Mouse (Mus musculus): Measurements from ENCODE around the gene Tsc2. TPM values are rescaled to one million over a fixed set of nuclear protein-coding genes. Genes with fewer than 3 reads are reported as not detected.

Tsc2 gene
- polyA plus RNA-seq (2012; fragmentation: generic; extraction: Trizol), result 100 to 1,000 TPM in 1 of 2 experiments, 10 to 100 TPM in 1; 78.3 to 110 TPM

DNA sequence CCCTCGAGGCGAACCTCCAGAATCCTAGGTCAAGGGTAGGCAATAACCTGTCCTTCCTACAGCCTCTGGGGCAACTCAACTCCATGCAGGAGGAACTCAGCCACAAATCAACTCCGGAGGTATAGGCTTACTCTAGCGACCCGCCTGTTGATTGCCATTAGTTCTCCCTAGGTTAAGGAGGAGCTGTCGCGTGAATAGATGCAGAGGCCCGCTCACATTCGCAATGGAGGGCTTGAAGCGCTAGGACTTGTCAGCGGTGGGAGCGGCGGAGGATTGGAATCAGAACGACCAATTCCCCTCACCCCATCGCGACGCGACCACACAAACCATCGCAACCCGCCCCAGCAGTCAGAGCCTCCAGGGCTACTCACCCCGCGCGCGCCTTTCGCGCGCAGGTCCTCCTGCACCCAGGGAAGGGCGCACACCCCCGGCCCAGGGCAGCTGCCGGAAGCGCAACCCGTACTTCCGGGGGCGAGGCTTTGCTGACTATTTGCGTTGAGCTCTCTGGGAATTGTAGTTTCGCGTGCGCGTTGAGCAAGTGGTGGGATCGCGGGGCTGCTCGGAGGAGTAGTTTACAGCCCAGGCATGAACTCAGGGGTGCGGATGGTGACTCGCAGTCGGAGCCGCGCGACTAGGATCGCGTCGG lies at the start of gene Tsc2, which contains the start of gene Nthl1:
Gene Tsc2 (minus strand): TSS at position 464 of the 646 bp plus-strand sequence.
Gene Nthl1 (plus strand): TSS at position 514 of the 646 bp plus-strand sequence.

GRCm38 (mm10) chr17:24669545-24670245 lies 37.3 kb upstream of the Tsc2 start, which contains the start of gene Zfp598:
Gene Zfp598, plus strand, starts transcription at chr17:24669687.

GRCm38 (mm10) chr17:24658017-24658758 lies 25.8 kb upstream of the Tsc2 start, which contains the start of gene Npw:
Gene Npw, minus strand, starts transcription at chr17:24658457.

DNA sequence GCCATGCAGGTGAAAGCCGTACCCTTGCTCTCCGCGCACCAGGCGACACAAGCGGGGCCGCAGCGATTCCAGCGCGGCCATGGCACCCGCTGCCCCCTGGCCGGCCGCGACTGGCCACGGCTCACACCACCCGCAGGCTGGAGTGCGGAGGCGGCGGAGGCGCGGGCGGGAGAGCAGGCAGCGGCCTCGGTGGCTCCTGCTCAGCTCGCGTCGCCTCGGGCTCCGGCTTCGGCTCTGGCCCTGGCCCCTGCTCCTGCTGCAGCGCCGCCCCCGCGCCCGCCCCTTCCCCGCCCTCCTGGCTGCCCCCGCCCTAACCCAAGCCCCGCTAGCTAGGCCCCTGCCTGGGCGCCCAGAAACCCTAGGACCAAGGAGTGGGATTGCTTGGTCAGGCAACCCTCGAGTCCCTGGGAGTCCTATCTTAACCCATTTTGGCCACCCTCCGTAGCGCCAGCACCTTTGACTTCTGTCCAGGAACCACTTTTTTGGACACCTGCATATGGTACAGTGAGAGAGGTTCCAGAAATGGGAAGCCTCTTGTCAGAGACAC lies 17.7 kb upstream of the Tsc2 start, which contains the start of gene Slc9a3r2:
Gene Slc9a3r2 (minus strand): TSS at position 258 of the 547 bp plus-strand sequence.

DNA sequence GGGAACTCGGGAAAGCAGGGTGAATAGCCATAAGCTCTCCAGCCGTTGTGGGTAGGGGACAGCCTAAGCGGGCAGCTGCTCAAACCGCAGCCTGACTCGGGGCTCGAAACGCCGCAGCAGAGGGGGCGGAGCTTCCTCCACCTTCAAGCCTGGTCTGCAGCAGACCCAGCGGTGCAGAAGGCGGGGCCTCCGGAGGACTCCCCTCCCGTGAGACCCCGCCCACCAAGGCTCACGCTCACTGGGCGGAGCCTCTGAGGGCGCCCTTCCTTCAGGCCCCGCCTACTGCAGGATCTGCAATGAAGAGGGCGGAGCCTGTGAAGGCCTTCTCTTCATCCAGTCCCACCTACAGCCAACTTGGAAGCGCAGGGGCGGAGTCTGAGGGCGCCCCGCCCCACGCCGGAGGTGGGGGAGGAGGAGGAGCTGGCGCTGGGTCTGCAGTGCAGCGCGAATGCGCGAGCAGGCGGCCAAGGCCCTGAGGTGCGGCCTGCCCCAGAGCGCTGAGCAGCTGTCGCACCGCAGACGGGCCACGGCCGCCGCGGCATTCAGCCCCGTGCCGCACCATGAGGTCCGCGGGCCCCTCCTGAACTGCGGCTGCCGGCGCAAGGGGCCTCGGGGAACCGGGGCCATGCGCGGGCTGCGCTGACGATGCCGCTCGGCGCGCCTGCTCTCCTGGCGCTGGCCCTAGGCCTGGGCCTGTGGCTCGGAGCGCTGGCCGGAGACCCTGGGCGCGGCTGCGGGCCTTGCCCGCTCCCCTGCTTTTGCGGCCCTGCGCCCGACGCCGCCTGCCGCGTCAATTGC lies 82.6 kb downstream of the Tsc2 start, which contains the start of gene Pkd1:
Gene Pkd1 (plus strand): TSS at position 217 of the 798 bp plus-strand sequence.

Other genes starting within 250 kb of the Tsc2 start
- 10 to 100 TPM; 74.1 to 82.9 TPM for gene Rnps1, start 218.1 kb downstream of the Tsc2 start, polyA plus RNA-seq (2012; fragmentation: generic; extraction: Trizol)
- 100 to 1,000 TPM in 1 of 2 experiments, 10 to 100 TPM in 1; 64.8 to 150 TPM for gene Eci1, start 206.0 kb downstream of the Tsc2 start, polyA plus RNA-seq (2012; fragmentation: generic; extraction: Trizol)
- gene Dnase1l2, start 189.5 kb downstream of the Tsc2 start, polyA plus RNA-seq (2012; fragmentation: generic; extraction: Trizol), result 1 to 10 TPM in 1 of 2 experiments, under 1 TPM in 1; 0.20 to 3.1 TPM
- gene E4f1, start 162.3 kb downstream of the Tsc2 start, polyA plus RNA-seq (2012; fragmentation: generic; extraction: Trizol), result 10 to 100 TPM in 1 of 2 experiments, 1 to 10 TPM in 1; 9.2 to 27.4 TPM
- gene Pgp, start 162.2 kb downstream of the Tsc2 start, polyA plus RNA-seq (2012; fragmentation: generic; extraction: Trizol), result 10 to 100 TPM; 31.3 to 84.9 TPM
- gene Bricd5, start 158.7 kb downstream of the Tsc2 start, polyA plus RNA-seq (2012; fragmentation: generic; extraction: Trizol), result under 1 TPM; 0.07 to 0.13 TPM
- gene Mlst8, start 153.6 kb downstream of the Tsc2 start, polyA plus RNA-seq (2012; fragmentation: generic; extraction: Trizol), result 10 to 100 TPM; 11.5 to 32.9 TPM
- under 1 TPM; 0.26 to 0.51 TPM for gene Caskin1, start 144.0 kb downstream of the Tsc2 start, polyA plus RNA-seq (2012; fragmentation: generic; extraction: Trizol)
- 100 to 1,000 TPM in 1 of 2 experiments, 10 to 100 TPM in 1; 68.5 to 103 TPM for gene Traf7, start 104.7 kb downstream of the Tsc2 start, polyA plus RNA-seq (2012; fragmentation: generic; extraction: Trizol)
- gene Rab26, start 98.4 kb downstream of the Tsc2 start, polyA plus RNA-seq (2012; fragmentation: generic; extraction: Trizol), result under 1 TPM; 0.11 to 0.22 TPM
- gene Pkd1, start 82.8 kb downstream of the Tsc2 start, polyA plus RNA-seq (2012; fragmentation: generic; extraction: Trizol), result 10 to 100 TPM in 1 of 2 experiments, 1 to 10 TPM in 1; 6.9 to 98.9 TPM
- 10 to 100 TPM; 27.3 to 51.1 TPM for gene Nthl1, start 50 bp upstream of the Tsc2 start, polyA plus RNA-seq (2012; fragmentation: generic; extraction: Trizol)
- gene Slc9a3r2, start 17.7 kb upstream of the Tsc2 start, polyA plus RNA-seq (2012; fragmentation: generic; extraction: Trizol), result 10 to 100 TPM in 1 of 2 experiments, 1 to 10 TPM in 1; 2.8 to 26.5 TPM
- gene Npw, start 25.8 kb upstream of the Tsc2 start, polyA plus RNA-seq (2012; fragmentation: generic; extraction: Trizol), result not detected
- gene Zfp598, start 37.1 kb upstream of the Tsc2 start, polyA plus RNA-seq (2012; fragmentation: generic; extraction: Trizol), result 10 to 100 TPM; 14.9 to 24.2 TPM
- under 1 TPM; 0.14 to 0.27 TPM for gene Syngr3, start 57.3 kb upstream of the Tsc2 start, polyA plus RNA-seq (2012; fragmentation: generic; extraction: Trizol)
- gene Gfer, start 63.5 kb upstream of the Tsc2 start, polyA plus RNA-seq (2012; fragmentation: generic; extraction: Trizol), result 10 to 100 TPM; 40.0 to 84.5 TPM
- gene Noxo1, start 63.6 kb upstream of the Tsc2 start, polyA plus RNA-seq (2012; fragmentation: generic; extraction: Trizol), result 1 to 10 TPM; 1.9 to 6.3 TPM
- 100 to 1,000 TPM in 1 of 2 experiments, 10 to 100 TPM in 1; 28.8 to 116 TPM for gene Tbl3, start 75.0 kb upstream of the Tsc2 start, polyA plus RNA-seq (2012; fragmentation: generic; extraction: Trizol)
- 1 to 10 TPM; 2.0 to 2.2 TPM for gene Rnf151, start 85.4 kb upstream of the Tsc2 start, polyA plus RNA-seq (2012; fragmentation: generic; extraction: Trizol)
- gene Rps2, start 85.5 kb upstream of the Tsc2 start, polyA plus RNA-seq (2012; fragmentation: generic; extraction: Trizol), result 100 to 1,000 TPM; 451 to 471 TPM
- 100 to 1,000 TPM; 438 to 576 TPM for gene Ndufb10, start 91.8 kb upstream of the Tsc2 start, polyA plus RNA-seq (2012; fragmentation: generic; extraction: Trizol)
- not detected for gene Rpl3l, start 95.2 kb upstream of the Tsc2 start, polyA plus RNA-seq (2012; fragmentation: generic; extraction: Trizol)
- gene Msrb1, start 104.0 kb upstream of the Tsc2 start, polyA plus RNA-seq (2012; fragmentation: generic; extraction: Trizol), result 100 to 1,000 TPM in 1 of 2 experiments, 10 to 100 TPM in 1; 99.5 to 155 TPM
- under 1 TPM; 0.02 to 0.04 TPM for gene Hs3st6, start 120.4 kb upstream of the Tsc2 start, polyA plus RNA-seq (2012; fragmentation: generic; extraction: Trizol)
- gene Meiob, start 171.7 kb upstream of the Tsc2 start, polyA plus RNA-seq (2012; fragmentation: generic; extraction: Trizol), result not detected
- 10 to 100 TPM; 29.5 to 54.2 TPM for gene Hagh, start 207.5 kb upstream of the Tsc2 start, polyA plus RNA-seq (2012; fragmentation: generic; extraction: Trizol)
- 10 to 100 TPM in 1 of 2 experiments, 1 to 10 TPM in 1; 2.4 to 14.2 TPM for gene Fahd1, start 217.7 kb upstream of the Tsc2 start, polyA plus RNA-seq (2012; fragmentation: generic; extraction: Trizol)
- 1 to 10 TPM in 1 of 2 experiments, under 1 TPM in 1; 0.02 to 1.7 TPM for gene Igfals, start 233.4 kb upstream of the Tsc2 start, polyA plus RNA-seq (2012; fragmentation: generic; extraction: Trizol)